Mouse (Mus musculus): ENCODE measurements around the gene Xpo6. TPM values are rescaled to one million over a fixed set of nuclear protein-coding genes. Genes with fewer than 3 reads are reported as not detected.

Gene Xpo6
- 38.1 and 45.6 TPM in 2 replicates for polyA plus RNA-seq (2012; rRNA removed)

DNA sequence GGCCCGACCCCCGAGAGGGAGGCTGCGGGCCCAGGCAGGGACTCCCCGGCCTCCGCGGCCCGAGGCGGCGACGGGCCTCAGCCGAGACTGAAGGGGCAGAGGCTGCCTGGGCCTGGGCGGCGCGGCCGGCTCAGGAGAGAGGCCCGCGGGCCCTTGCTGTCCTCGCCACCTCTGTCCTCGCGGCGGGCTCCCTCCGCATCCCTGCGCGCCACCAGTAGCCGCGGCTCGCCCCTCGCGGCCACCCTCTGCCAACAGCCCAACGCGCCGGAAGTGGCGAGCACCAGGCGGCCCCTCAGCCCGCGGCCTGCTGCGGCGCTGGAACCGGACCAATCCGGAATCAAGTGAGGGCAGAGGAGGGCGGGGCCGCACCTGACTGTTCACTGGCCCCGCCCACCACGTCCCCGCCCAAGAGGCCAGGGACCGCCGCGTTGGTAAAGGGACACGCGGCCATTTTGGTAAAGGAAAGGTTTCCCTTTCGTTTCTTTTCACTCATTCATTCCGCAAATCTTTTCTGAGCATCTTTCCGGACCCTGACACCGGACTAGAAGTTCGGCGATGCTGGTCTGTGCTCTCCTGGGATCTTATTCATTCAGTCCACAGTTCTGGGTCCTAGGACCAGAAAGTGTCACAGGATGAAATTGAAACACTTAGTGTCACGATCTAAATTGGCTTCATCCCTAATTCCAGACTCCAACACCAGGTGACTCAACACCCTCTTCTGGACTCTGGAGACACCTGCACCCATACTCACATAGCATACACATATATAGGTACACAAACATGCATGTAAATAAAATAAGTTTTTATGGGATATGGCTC, at the start of gene Xpo6:
Gene Xpo6, minus strand, starts transcription at position 324 of the 819 bp plus-strand sequence.

DNA sequence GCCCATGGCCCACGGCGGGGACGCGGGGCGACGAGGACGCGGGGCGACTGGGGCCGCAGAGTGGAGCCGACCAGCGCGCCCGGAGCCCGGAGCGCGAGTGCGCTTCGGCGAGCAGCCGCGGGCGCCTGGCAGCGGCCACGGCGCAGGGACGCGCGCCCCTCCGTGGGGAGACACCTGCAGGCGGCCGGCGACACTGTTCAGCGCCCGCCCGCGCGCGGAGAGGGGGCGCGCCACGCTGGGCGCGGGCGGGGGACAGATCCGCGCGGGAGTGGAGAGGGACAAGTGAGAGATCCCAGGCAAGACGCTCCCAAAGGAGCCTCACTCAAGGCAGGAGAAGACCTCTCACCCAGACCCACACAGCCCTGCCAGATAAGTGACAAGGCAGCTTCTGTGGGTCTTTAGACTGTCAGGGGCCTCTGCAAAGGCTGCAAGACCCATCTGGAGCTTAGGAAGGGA, 118.0 kb downstream of the Xpo6 start, which contains the start of gene Gsg1l:
Gene Gsg1l, minus strand, starts transcription at position 126 of the 456 bp plus-strand sequence.

Other genes with a start within 250 kb of the Xpo6 start
- gene Gsg1l, start 118.1 kb downstream of the Xpo6 start, polyA plus RNA-seq (2012; rRNA removed): 0.06 TPM in 2 replicates
- 0.77 and 0.89 TPM in 2 replicates for gene Sbk1, start 72.1 kb upstream of the Xpo6 start, polyA plus RNA-seq (2012; rRNA removed)
- gene Lat, start 169.1 kb upstream of the Xpo6 start, polyA plus RNA-seq (2012; rRNA removed): 7.6 and 7.8 TPM in 2 replicates
- 18.6 and 18.9 TPM in 2 replicates for gene Spns1, start 176.9 kb upstream of the Xpo6 start, polyA plus RNA-seq (2012; rRNA removed)
- 6.6 and 8.4 TPM in 2 replicates for gene Nfatc2ip, start 196.2 kb upstream of the Xpo6 start, polyA plus RNA-seq (2012; rRNA removed)
- gene Cd19, start 214.4 kb upstream of the Xpo6 start, polyA plus RNA-seq (2012; rRNA removed): 0.28 and 0.39 TPM in 2 replicates
- 3.7 and 4.3 TPM in 2 replicates for gene Rabep2, start 228.3 kb upstream of the Xpo6 start, polyA plus RNA-seq (2012; rRNA removed)

All from liver, embryonic 14 days (tissue).